Mouse (Mus musculus): Measurements from ENCODE around the gene Vav1. TPM values are rescaled to one million over a fixed set of nuclear protein-coding genes. Genes with fewer than 3 reads are reported as not detected.
"Not testable (repeated sequence)": the region's sequence is repeated elsewhere in the genome, so short reads cannot be mapped to it uniquely, and the experiment has no call there.

The Vav1 gene
- total RNA-seq, 2 experiments from 2014 or later: 4.2 to 5.4 TPM

- DNase-seq (ENCODE audit: low spot score in 2 of 2): no peak
- intact Hi-C loops (cut with DNase I): no loop called here
Observed at GRCm38 (mm10) chr17:57311801-57312200, 32.9 kb downstream of the Vav1 start.

- intact Hi-C loops (cut with DNase I): no loop called here
- DNase-seq (ENCODE audit: low spot score in 2 of 2): no peak
Observed at GRCm38 (mm10) chr17:57327615-57328014, 48.7 kb downstream of the Vav1 start.

- intact Hi-C loops (cut with DNase I): no loop called here
- DNase-seq (ENCODE audit: low spot score in 2 of 2): no peak
Observed at GRCm38 (mm10) chr17:57328944-57329343, 50.0 kb downstream of the Vav1 start.

GRCm38 (mm10) chr17:57330993-57331392 lies 52.1 kb downstream of the Vav1 start:
- no peak for DNase-seq (ENCODE audit: low spot score in 2 of 2)
- intact Hi-C loops (cut with DNase I): loop anchor here (5.0 kb wide), 1 partner anchor 319 kb away; the partner anchor contains the start of genes Gm17949 and Gtf2f1

GRCm38 (mm10) chr17:57332241-57332640 lies 53.3 kb downstream of the Vav1 start:
- no peak for DNase-seq (ENCODE audit: low spot score in 2 of 2)
- intact Hi-C loops (cut with DNase I): loop anchor here (5.0 kb wide), 1 partner anchor 320 kb away; the partner anchor contains the start of genes Gm17949 and Gtf2f1

GRCm38 (mm10) chr17:57334001-57334760 lies 55.3 kb downstream of the Vav1 start:
- intact Hi-C loops (cut with DNase I): loop anchor here (2.0 to 5.0 kb wide), 2 partner anchors 115 to 322 kb away; partner anchors contain the start of genes Gm17949 and Gtf2f1
- no peak for DNase-seq (ENCODE audit: low spot score in 2 of 2)

GRCm38 (mm10) chr17:57334761-57335150 lies 55.9 kb downstream of the Vav1 start:
- DNase-seq (ENCODE audit: low spot score in 2 of 2): peak; percentile 86 to 89
- intact Hi-C loops (cut with DNase I): loop anchor here (1.0 to 5.0 kb wide), 6 partner anchors 57 to 522 kb away; partner anchors contain the start of genes Gm17949, Gpr108, Gtf2f1 and Vav1

GRCm38 (mm10) chr17:57335194-57335593 lies 56.3 kb downstream of the Vav1 start:
- intact Hi-C loops (cut with DNase I): loop anchor here (1.0 to 5.0 kb wide), 5 partner anchors 58 to 523 kb away; partner anchors contain the start of genes Gpr108 and Vav1

GRCm38 (mm10) chr17:57335673-57336303 lies 56.9 kb downstream of the Vav1 start:
- DNase-seq (ENCODE audit: low spot score in 2 of 2): peak; percentile 96
- intact Hi-C loops (cut with DNase I): loop anchor here (1.0 to 5.0 kb wide), 5 partner anchors 58 to 523 kb away; partner anchors contain the start of genes Gpr108 and Vav1

More at GRCm38 (mm10) chr17:57335194-57335593, 56.3 kb downstream of the Vav1 start:
- DNase-seq (ENCODE audit: low spot score in 2 of 2): not testable (repeated sequence)

- intact Hi-C loops (cut with DNase I): loop anchor here (5.0 kb wide), 3 partner anchors 61 to 526 kb away; partner anchors contain the start of gene Vav1
- no peak for DNase-seq (ENCODE audit: low spot score in 2 of 2)
Observed at GRCm38 (mm10) chr17:57337996-57338395, 59.1 kb downstream of the Vav1 start.

GRCm38 (mm10) chr17:57339298-57339697 lies 60.4 kb downstream of the Vav1 start:
- intact Hi-C loops (cut with DNase I): loop anchor here (5.0 kb wide), 3 partner anchors 62 to 527 kb away; partner anchors contain the start of gene Vav1
- DNase-seq (ENCODE audit: low spot score in 2 of 2): no peak

GRCm38 (mm10) chr17:57341568-57341967 lies 62.7 kb downstream of the Vav1 start:
- DNase-seq (ENCODE audit: low spot score in 2 of 2): no peak
- intact Hi-C loops (cut with DNase I): no loop called here

GRCm38 (mm10) chr17:57344029-57344707 lies 65.3 kb downstream of the Vav1 start:
- intact Hi-C loops (cut with DNase I): no loop called here
- no peak for DNase-seq (ENCODE audit: low spot score in 2 of 2)

GRCm38 (mm10) chr17:57347017-57347416 lies 68.1 kb downstream of the Vav1 start:
- intact Hi-C loops (cut with DNase I): no loop called here
- no peak for DNase-seq (ENCODE audit: low spot score in 2 of 2)

- intact Hi-C loops (cut with DNase I): no loop called here
- DNase-seq (ENCODE audit: low spot score in 2 of 2): no peak
Observed at GRCm38 (mm10) chr17:57347781-57348180, 68.9 kb downstream of the Vav1 start.

- intact Hi-C loops (cut with DNase I): no loop called here
- no peak for DNase-seq (ENCODE audit: low spot score in 2 of 2)
Observed at GRCm38 (mm10) chr17:57349067-57349466, 70.2 kb downstream of the Vav1 start.

GRCm38 (mm10) chr17:57350212-57350611 lies 71.3 kb downstream of the Vav1 start:
- no peak for DNase-seq (ENCODE audit: low spot score in 2 of 2)
- intact Hi-C loops (cut with DNase I): no loop called here

- DNase-seq (ENCODE audit: low spot score in 2 of 2): no peak
- intact Hi-C loops (cut with DNase I): no loop called here
Observed at GRCm38 (mm10) chr17:57351107-57351506, 72.2 kb downstream of the Vav1 start.

GRCm38 (mm10) chr17:57358441-57358840 lies 79.5 kb downstream of the Vav1 start, which contains the start of gene Adgre1:
Adgre1 (plus strand) TSS chr17:57358691.
- intact Hi-C loops (cut with DNase I): no loop called here
- DNase-seq (ENCODE audit: low spot score in 2 of 2): no peak
